Mouse (Mus musculus): ENCODE measurements at regions not wholly inside any gene's neighbourhood (a gene's known extent, or its start where the extent isn't known, plus 50 kb on each side); places are given as distances from the start of the nearest gene placed in this dataset.
A peak's percentile ranks its signal among the peaks of the same experiment; 100 is the strongest.

- TF ChIP-seq POLR2A (IDR thresholded peaks at IDR 0.05; ENCODE audit: borderline replicate concordance, extremely low read depth, insufficient read depth, insufficient read length, poor library complexity, severe bottlenecking) (no peak), CTCF (IDR thresholded peaks at IDR 0.05; ENCODE audit: borderline replicate concordance, extremely low read depth, insufficient read depth, insufficient read length) (no peak)
- no peak for DNase-seq (ENCODE audit: low read depth)
Measured at GRCm38 (mm10) chr15:61489731-61490130, 566.9 kb upstream of the A1bg start.

GRCm38 (mm10) chr15:61481861-61482260 is 559.0 kb upstream of the A1bg start:
- DNase-seq (ENCODE audit: low read depth): peak; percentile 81
- no peak for TF ChIP-seq POLR2A (IDR thresholded peaks at IDR 0.05; ENCODE audit: borderline replicate concordance, extremely low read depth, insufficient read depth, insufficient read length, poor library complexity, severe bottlenecking)
- no peak for TF ChIP-seq CTCF (IDR thresholded peaks at IDR 0.05; ENCODE audit: borderline replicate concordance, extremely low read depth, insufficient read depth, insufficient read length)

GRCm38 (mm10) chr15:61473900-61474299 is 551.1 kb upstream of the A1bg start:
- TF ChIP-seq CTCF (IDR thresholded peaks at IDR 0.05; ENCODE audit: borderline replicate concordance, extremely low read depth, insufficient read depth, insufficient read length) (no peak), POLR2A (IDR thresholded peaks at IDR 0.05; ENCODE audit: borderline replicate concordance, extremely low read depth, insufficient read depth, insufficient read length, poor library complexity, severe bottlenecking) (no peak)
- DNase-seq (ENCODE audit: low read depth): no peak

- no peak for DNase-seq (ENCODE audit: low read depth)
- no peak for TF ChIP-seq POLR2A (IDR thresholded peaks at IDR 0.05; ENCODE audit: borderline replicate concordance, extremely low read depth, insufficient read depth, insufficient read length, poor library complexity, severe bottlenecking)
- no peak for TF ChIP-seq CTCF (IDR thresholded peaks at IDR 0.05; ENCODE audit: borderline replicate concordance, extremely low read depth, insufficient read depth, insufficient read length)
Measured at GRCm38 (mm10) chr15:61455042-61455441, 532.2 kb upstream of the A1bg start.

- DNase-seq (ENCODE audit: low read depth): peak; percentile 34
- TF ChIP-seq POLR2A (IDR thresholded peaks at IDR 0.05; ENCODE audit: borderline replicate concordance, extremely low read depth, insufficient read depth, insufficient read length, poor library complexity, severe bottlenecking) (no peak), CTCF (IDR thresholded peaks at IDR 0.05; ENCODE audit: borderline replicate concordance, extremely low read depth, insufficient read depth, insufficient read length) (no peak)
Measured at GRCm38 (mm10) chr15:61454350-61454671, 531.5 kb upstream of the A1bg start.

GRCm38 (mm10) chr15:61453656-61454349 is 531.0 kb upstream of the A1bg start:
- no peak for DNase-seq (ENCODE audit: low read depth)
- TF ChIP-seq CTCF (IDR thresholded peaks at IDR 0.05; ENCODE audit: borderline replicate concordance, extremely low read depth, insufficient read depth, insufficient read length): no peak
- TF ChIP-seq POLR2A (IDR thresholded peaks at IDR 0.05; ENCODE audit: borderline replicate concordance, extremely low read depth, insufficient read depth, insufficient read length, poor library complexity, severe bottlenecking): no peak

- no peak for TF ChIP-seq POLR2A (IDR thresholded peaks at IDR 0.05; ENCODE audit: borderline replicate concordance, extremely low read depth, insufficient read depth, insufficient read length, poor library complexity, severe bottlenecking)
- peak; percentile 12 for DNase-seq (ENCODE audit: low read depth)
Measured at GRCm38 (mm10) chr15:61450217-61450616, 527.4 kb upstream of the A1bg start.

- no peak for DNase-seq (ENCODE audit: low read depth)
- TF ChIP-seq POLR2A (IDR thresholded peaks at IDR 0.05; ENCODE audit: borderline replicate concordance, extremely low read depth, insufficient read depth, insufficient read length, poor library complexity, severe bottlenecking): no peak
Measured at GRCm38 (mm10) chr15:61448482-61448881, 525.7 kb upstream of the A1bg start.

GRCm38 (mm10) chr15:61446053-61446840 is 523.4 kb upstream of the A1bg start:
- DNase-seq (ENCODE audit: low read depth): no peak
- TF ChIP-seq CTCF (IDR thresholded peaks at IDR 0.05; ENCODE audit: borderline replicate concordance, extremely low read depth, insufficient read depth, insufficient read length) (no peak), POLR2A (IDR thresholded peaks at IDR 0.05; ENCODE audit: borderline replicate concordance, extremely low read depth, insufficient read depth, insufficient read length, poor library complexity, severe bottlenecking) (no peak)

GRCm38 (mm10) chr15:61441734-61442398 is 519.1 kb upstream of the A1bg start:
- no peak for DNase-seq (ENCODE audit: low read depth)
- TF ChIP-seq POLR2A (IDR thresholded peaks at IDR 0.05; ENCODE audit: borderline replicate concordance, extremely low read depth, insufficient read depth, insufficient read length, poor library complexity, severe bottlenecking) (no peak), CTCF (IDR thresholded peaks at IDR 0.05; ENCODE audit: borderline replicate concordance, extremely low read depth, insufficient read depth, insufficient read length) (no peak)

GRCm38 (mm10) chr15:61441012-61441411 is 518.2 kb upstream of the A1bg start:
- DNase-seq (ENCODE audit: low read depth): no peak
- TF ChIP-seq CTCF (IDR thresholded peaks at IDR 0.05; ENCODE audit: borderline replicate concordance, extremely low read depth, insufficient read depth, insufficient read length) (no peak), POLR2A (IDR thresholded peaks at IDR 0.05; ENCODE audit: borderline replicate concordance, extremely low read depth, insufficient read depth, insufficient read length, poor library complexity, severe bottlenecking) (no peak)

Measured in brain, embryonic 14.5 days (tissue).